Mouse (Mus musculus) layer of hippocampus, adult 8-10 months (tissue): Measurements from ENCODE around the gene Pfkfb2. TPM values are rescaled to one million over a fixed set of nuclear protein-coding genes. Genes with fewer than 3 reads are reported as not detected.
A peak's percentile ranks its signal among the peaks of the same experiment; 100 is the strongest.
"Not testable (repeated sequence)": the region's sequence is repeated elsewhere in the genome, so short reads cannot be mapped to it uniquely, and the experiment has no call there.

ENCODE experiments used
- DNase-seq, 2 experiments: peaks; one replicate each; pipeline ENCODE4 v3.0.0; 2022; ENCODE audit warnings: low spot score in 2 of 2
- total RNA-seq, 4 experiments: library from RNA; stranded (reverse); gene quantifications; 2 replicates each; pipeline ENCODE4 v1.2.4; 2022

Pfkfb2 gene
- total RNA-seq, 4 experiments from 2014 or later, result 46.1 to 48.5 (median 48.2) TPM

DNA sequence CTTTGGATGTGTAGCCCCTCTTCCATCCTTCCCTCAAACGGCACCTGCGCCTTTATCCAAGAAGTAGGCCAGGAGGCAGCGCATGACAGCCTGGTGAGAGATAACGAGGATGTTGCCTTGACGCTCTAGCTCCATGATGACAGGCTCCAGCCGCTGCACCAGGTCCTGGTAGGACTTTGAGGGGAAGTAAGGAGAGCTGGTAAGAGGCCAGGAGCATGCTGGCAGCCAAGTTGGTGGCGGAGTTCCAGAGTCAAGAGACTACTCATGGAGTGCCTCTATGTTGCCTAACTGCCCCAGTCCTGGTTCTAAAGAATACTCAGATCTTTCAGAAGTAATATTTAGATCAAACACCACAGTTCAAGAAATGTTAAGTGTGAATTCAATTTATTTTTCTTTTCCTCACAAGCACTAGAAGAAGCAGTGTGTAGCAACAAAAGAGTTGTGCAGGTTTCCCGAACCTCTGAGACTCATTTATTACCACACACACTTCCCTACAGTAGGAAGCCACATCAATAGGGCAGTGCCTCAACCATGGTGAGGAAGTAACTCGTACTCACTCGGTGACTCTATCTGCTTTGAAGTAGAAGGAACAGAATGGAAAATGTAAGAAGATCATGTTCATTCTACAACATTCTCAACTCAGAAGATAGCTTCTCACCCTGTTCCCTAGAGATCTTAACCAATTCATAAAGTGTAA, 29.0 kb downstream of the Pfkfb2 start:
- DNase-seq, result peak in 1 of 2 experiments; percentile 46

DNA sequence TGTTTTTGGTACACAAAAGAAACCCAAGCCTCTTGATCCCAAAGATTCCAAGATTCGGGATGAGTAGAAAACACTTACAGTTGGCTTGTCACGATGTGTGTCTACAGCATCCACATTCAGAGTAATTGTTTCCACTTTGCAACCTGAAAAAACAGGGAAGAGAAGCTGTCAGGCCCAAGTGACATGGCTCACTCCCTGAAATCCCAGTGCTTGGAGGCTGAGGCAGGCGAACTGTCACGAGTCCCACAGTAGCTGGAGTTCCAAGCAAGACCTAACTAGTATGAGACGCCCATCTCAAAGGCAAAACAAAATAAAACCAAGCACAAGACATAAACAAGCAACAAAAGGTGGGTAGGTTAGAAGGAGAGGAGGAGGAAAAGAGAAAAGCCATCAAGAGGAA, 30.5 kb downstream of the Pfkfb2 start:
- no peak for DNase-seq

DNA sequence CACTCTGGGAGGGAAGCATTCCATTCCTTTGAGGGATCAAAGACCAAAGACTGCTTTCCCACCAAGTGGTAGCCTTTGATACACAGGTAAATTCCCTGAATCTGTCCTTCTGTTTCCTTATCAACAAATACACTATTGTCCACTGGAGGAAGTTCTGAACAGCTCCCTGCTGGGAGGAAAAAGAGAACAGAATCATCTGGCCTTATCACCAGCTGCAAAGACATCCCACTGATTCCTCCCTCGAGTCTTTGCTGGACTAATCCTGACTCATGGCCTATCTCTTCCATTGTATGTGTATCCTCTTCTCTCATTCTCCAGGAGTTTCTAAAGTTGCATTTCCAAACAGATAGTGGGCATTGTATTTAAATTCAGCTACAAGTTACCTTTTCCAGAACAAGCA, 45.1 kb downstream of the Pfkfb2 start:
- DNase-seq, result no peak

DNA sequence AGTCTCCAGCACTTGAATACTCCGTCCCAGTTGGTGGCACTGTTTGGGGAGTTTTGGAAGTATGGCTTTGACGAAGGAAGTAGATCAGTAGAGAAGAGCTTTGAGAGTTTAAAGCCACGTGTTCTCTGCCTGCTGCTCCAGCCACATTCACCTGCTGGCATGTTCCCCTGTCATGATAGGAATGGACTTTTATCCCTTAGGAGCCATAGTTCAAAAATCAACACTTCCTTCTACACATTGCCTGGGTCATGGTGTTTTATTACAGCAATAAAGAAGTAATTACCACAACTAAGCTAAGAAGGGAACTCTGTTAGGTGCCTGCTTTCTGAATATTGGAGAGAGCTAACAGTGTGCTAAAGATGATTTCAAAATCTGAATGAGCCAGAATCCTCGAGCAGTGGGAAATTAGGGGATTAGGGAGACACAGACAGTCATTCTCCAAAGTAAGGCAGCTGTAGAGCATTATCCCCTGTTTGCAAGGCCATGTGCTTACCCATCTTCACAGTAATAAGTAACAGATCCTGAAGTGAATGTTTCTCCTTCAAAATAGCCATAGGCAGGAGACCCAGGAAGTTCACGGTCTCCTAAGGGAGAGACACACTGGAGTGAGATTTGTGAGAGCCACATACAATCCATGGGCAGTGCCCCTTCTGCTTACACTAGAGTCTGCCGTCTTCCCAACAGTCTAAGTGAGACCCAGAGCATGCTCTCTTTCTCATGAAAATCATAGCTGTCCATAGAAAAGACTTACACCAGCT, 47.2 kb downstream of the Pfkfb2 start:
- DNase-seq, result no peak

DNA sequence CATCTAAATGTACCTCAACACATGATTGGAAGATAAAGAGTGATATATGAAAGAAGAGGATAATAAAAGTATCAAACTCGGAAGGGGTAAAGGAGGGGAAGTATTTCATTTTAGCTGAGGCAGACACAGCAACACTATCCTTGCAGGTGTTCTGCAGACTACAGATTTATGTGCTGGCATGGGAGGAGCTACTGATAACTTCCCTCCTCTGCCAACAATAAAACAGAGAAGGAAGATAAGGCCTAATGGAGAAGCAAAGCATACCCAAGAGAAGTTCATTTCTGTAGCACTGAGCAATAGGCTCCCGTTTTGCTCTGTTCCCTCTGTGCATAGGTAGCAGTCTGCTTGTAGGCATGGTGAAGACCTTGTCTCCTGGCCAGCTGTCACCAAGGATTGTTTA, 48.0 kb downstream of the Pfkfb2 start:
- no peak for DNase-seq

DNA sequence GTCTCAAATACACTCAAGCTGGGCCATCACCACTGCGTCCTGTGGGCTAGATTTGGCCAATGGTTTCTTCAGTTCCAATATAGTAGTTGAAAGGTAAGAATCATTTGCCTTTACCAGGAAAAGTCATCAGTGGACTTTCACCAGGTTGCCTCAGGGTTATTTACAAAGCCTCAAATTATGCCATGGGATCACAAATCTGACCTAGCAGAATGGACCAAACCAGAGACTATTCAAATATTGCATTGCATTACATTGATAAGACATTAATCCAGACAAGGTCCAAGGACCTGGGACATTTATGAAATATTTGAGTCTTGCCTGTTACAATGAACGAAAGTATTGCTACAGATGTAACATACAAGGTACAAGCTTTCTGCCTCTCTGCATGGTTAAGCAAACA, 50.5 kb downstream of the Pfkfb2 start:
- no peak for DNase-seq

DNA sequence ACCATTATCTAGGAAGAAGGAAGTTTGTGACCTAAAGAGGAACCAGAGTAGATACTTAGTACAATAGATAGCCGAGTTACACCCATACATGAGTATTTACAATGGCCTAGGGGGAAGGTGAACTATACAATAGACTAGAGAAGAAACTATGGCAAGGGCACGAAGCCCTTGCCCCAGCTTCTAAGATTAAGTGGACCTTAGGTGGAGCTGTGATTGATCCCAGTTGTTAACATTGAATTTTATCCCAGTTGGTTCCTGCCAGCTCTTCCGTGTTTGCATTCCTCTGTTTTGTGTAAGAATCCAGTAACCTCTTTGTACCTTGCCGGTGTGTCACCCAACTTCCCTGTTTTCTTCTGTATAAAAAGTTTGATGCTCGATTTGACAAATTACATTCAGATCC, 65.5 kb downstream of the Pfkfb2 start:
- not testable (repeated sequence) for DNase-seq

DNA sequence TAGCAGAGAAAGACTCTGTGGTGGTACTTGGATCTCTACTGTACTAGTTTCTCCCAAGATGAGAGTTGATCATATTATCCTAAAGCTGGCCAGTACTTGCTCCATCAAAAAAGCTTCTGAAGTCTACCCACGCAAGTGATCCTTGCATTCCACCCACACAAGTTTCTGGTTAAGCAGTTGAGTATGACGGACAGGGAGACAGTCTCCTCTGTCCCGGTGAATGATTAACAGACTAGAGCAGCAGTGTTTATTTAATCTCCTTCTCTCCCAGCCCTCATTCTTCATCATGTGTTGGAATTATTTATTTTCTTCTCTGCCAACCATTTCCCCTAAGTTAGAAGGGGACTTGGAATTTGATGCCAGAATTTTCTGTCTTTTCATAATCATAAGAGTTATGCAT, 67.6 kb downstream of the Pfkfb2 start, which contains the start of gene C4bp:
C4bp (minus strand) TSS at position 179 of the 400 bp plus-strand sequence.
- no peak for DNase-seq

DNA sequence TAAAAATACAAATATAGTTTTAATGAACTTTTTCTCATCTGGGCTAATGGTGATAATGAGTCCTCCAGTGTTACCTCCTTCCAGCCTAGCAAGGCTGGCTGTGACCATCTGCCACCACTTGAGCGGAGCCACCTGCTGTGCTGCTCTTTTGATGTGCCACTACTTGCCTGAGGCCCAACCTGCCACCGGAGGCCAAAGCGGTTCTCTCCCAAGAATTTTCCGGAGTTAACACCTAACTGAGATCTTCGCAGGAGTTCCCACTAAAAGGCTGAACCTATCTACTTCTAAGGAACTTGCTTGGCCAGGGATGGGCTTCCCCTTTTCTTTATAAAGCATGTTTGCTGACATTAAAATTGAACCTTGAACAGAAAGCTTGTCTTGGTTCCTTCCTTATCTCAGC, 69.4 kb downstream of the Pfkfb2 start:
- DNase-seq, result not testable (repeated sequence)

DNA sequence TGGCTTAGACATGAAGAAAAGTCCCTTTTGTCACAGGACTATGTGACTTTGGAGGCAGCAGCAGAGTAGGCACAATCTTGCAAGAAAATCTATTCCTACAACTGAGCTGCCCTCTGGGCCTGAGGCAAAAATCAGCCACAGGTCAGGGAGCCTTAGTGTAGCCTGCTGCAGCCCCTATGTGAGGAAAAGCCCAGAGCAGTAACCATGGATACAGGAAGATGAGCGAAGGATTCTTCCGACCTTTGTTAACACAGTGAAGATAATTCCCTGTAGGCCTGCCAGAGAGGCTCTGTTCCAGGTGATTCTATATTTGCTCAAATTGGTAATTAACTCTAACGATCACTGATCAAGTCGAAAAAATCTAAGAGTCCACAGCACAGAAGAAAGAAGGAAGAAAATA, 85.0 kb downstream of the Pfkfb2 start:
- DNase-seq, result no peak

DNA sequence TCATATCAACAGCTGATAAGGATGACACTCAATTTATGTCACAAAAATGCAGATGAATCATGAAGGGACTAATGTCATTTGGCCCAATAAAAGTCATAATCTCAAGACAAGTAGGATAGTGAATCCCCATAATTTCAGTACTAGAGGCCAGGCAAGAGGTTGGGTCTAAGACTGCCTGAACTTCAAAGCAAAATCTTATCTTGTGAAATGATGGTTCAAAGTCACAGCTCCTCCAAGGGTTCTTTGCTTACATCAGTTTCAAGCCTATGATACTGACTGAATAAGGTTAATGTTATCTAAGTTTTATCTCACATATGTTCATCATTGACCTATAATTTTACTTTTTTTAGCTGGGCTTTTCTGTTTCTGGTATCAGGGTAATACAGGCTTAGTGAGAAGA, 88.1 kb downstream of the Pfkfb2 start:
- DNase-seq, result no peak

Other genes starting within 250 kb of the Pfkfb2 start
- gene Zp3r, start 99.6 kb downstream of the Pfkfb2 start, total RNA-seq, result under 1 TPM in 1 of 4 experiments, not detected in 3; 0.18 TPM
- gene C4bp, start 67.6 kb downstream of the Pfkfb2 start, total RNA-seq, result 1 to 10 TPM in 1 of 4 experiments, under 1 TPM in 3; 0.53 to 1.2 (median 0.86) TPM
- under 1 TPM in 1 of 4 experiments, not detected in 3; 0.29 TPM for gene Gm29427, start 13.5 kb downstream of the Pfkfb2 start, total RNA-seq
- 10 to 100 TPM; 15.4 to 19.2 (median 17.2) TPM for gene Yod1, start 11.9 kb downstream of the Pfkfb2 start, total RNA-seq
- 1 to 10 TPM; 1.4 to 2.2 (median 1.5) TPM for gene AA986860, start 2.7 kb upstream of the Pfkfb2 start, total RNA-seq
- not detected for gene Fcamr, start 71.6 kb upstream of the Pfkfb2 start, total RNA-seq
- gene Pigr, start 97.4 kb upstream of the Pfkfb2 start, total RNA-seq, result not detected
- gene Fcmr, start 136.4 kb upstream of the Pfkfb2 start, total RNA-seq, result not detected
- not detected for gene Il24, start 158.2 kb upstream of the Pfkfb2 start, total RNA-seq
- not detected for gene Il20, start 182.2 kb upstream of the Pfkfb2 start, total RNA-seq
- gene Il19, start 210.9 kb upstream of the Pfkfb2 start, total RNA-seq, result not detected